Mouse (Mus musculus) left cerebral cortex, adult 2 months (tissue): ENCODE measurements at regions not wholly inside any gene's neighbourhood (a gene's known extent, or its start where the extent isn't known, plus 50 kb on each side); places are given as distances from the start of the nearest gene placed in this dataset.

Source experiments
- DNase-seq, 2 experiments: peaks; one replicate each; pipeline ENCODE4 v3.0.0; 2021 to 2022; ENCODE audit warnings: low spot score in 2 of 2, mixed read lengths in 1 of 2; ENCODE audit errors: extremely low spot score in 1 of 2
- H3K27ac ChIP-seq: fragments of 200-600 bp; 2 replicates; pipeline ENCODE4 v1.8.1; 2022
- H3K4me3 ChIP-seq: fragments of 200-600 bp; 2 replicates; pipeline ENCODE4 v1.8.1; 2022
- CTCF ChIP-seq: fragments of 200-600 bp; IDR thresholded peaks from 2 replicates; pipeline ENCODE4 v1.8.1; 2022; ENCODE audit warnings: antibody characterized with exemption, mild to moderate bottlenecking, moderate library complexity
- intact Hi-C: fragments of 180-260 bp; cut with DNase I; formaldehyde crosslinking; loops from one replicate; pipeline ENCODE4 v1.15.1; 2025

GRCm38 (mm10) chr10:84087929-84088328 lies 352.5 kb downstream of the Nuak1 start:
- intact Hi-C loops = loop anchor here (2.0 kb wide), 2 partner anchors 25 to 127 kb away; no protein-coding TSS in a partner anchor
- no peak overlapping the region for H3K27ac ChIP-seq
- DNase-seq = no peak
- TF ChIP-seq CTCF = no peak
- H3K4me3 ChIP-seq = no peak overlapping the region

- H3K27ac ChIP-seq = peak overlapping the region; percentile 76
- no peak for TF ChIP-seq CTCF
- intact Hi-C loops = loop anchor here (1.0 to 2.0 kb wide), 4 partner anchors 26 to 269 kb away; no protein-coding TSS in a partner anchor
- peak in 1 of 2 experiments; percentile 31 for DNase-seq
- no peak overlapping the region for H3K4me3 ChIP-seq
Measured at GRCm38 (mm10) chr10:84088799-84089778, 351.3 kb downstream of the Nuak1 start.

- intact Hi-C loops = no loop called here
- DNase-seq = no peak
- Histone ChIP-seq H3K27ac (no peak overlapping the region), H3K4me3 (no peak overlapping the region)
- TF ChIP-seq CTCF = no peak
Measured at GRCm38 (mm10) chr10:84093919-84094318, 346.5 kb downstream of the Nuak1 start.

- DNase-seq = no peak
- no peak for TF ChIP-seq CTCF
- H3K27ac ChIP-seq = no peak overlapping the region
- no peak overlapping the region for H3K4me3 ChIP-seq
- intact Hi-C loops = no loop called here
Measured at GRCm38 (mm10) chr10:84097196-84097595, 343.2 kb downstream of the Nuak1 start.

- H3K4me3 ChIP-seq = no peak overlapping the region
- no peak overlapping the region for H3K27ac ChIP-seq
- intact Hi-C loops = no loop called here
- DNase-seq = no peak
- TF ChIP-seq CTCF = no peak
Measured at GRCm38 (mm10) chr10:84103985-84104384, 336.4 kb downstream of the Nuak1 start.

- H3K27ac ChIP-seq = no peak overlapping the region
- intact Hi-C loops = no loop called here
- DNase-seq = no peak
- no peak for TF ChIP-seq CTCF
- no peak overlapping the region for H3K4me3 ChIP-seq
Measured at GRCm38 (mm10) chr10:84104556-84104955, 335.8 kb downstream of the Nuak1 start.

- Histone ChIP-seq H3K4me3 (no peak overlapping the region), H3K27ac (no peak overlapping the region)
- no peak for TF ChIP-seq CTCF
- intact Hi-C loops = no loop called here
- no peak for DNase-seq
Measured at GRCm38 (mm10) chr10:84109680-84110371, 330.6 kb downstream of the Nuak1 start.

- intact Hi-C loops = no loop called here
- no peak overlapping the region for H3K27ac ChIP-seq
- no peak for TF ChIP-seq CTCF
- H3K4me3 ChIP-seq = no peak overlapping the region
- no peak for DNase-seq
Measured at GRCm38 (mm10) chr10:84110372-84110985, 329.9 kb downstream of the Nuak1 start.

GRCm38 (mm10) chr10:84111502-84111901 lies 328.9 kb downstream of the Nuak1 start:
- intact Hi-C loops = no loop called here
- Histone ChIP-seq H3K27ac (no peak overlapping the region), H3K4me3 (no peak overlapping the region)
- DNase-seq = no peak
- TF ChIP-seq CTCF = no peak

- DNase-seq = no peak
- Histone ChIP-seq H3K4me3 (no peak overlapping the region), H3K27ac (no peak overlapping the region)
- TF ChIP-seq CTCF = no peak
- intact Hi-C loops = no loop called here
Measured at GRCm38 (mm10) chr10:84111909-84112308, 328.5 kb downstream of the Nuak1 start.

GRCm38 (mm10) chr10:84119952-84120550 lies 320.3 kb downstream of the Nuak1 start:
- no peak for DNase-seq
- H3K27ac ChIP-seq = no peak overlapping the region
- H3K4me3 ChIP-seq = no peak overlapping the region
- intact Hi-C loops = no loop called here
- TF ChIP-seq CTCF = no peak
